Mouse (Mus musculus) myocyte (in vitro differentiated cells): ENCODE data around the gene Defb18.

Source experiments
- CEBPB ChIP-seq: IDR thresholded peaks from 2 replicates; pipeline ENCODE4 v1.6.1; 2011; ENCODE audit warnings: mild to moderate bottlenecking, moderate library complexity; ENCODE audit not compliant: poor library complexity, insufficient read depth, severe bottlenecking
- E2F4 ChIP-seq: IDR thresholded peaks from one replicate; pipeline ENCODE4 v1.6.1; 2011; ENCODE audit warnings: mild to moderate bottlenecking, control low read depth, moderate library complexity; ENCODE audit not compliant: insufficient read depth
- MAX ChIP-seq: IDR thresholded peaks from one replicate; pipeline ENCODE4 v1.6.1; 2011; ENCODE audit warnings: low read depth, mild to moderate bottlenecking, control low read depth
- MYOD1 ChIP-seq, 3 experiments: IDR thresholded peaks; one replicate each; pipeline ENCODE4 v1.6.1; 2011; ENCODE audit warnings: control low read depth in 2 of 3, low read depth in 2 of 3, mild to moderate bottlenecking in 2 of 3, moderate library complexity in 1 of 3; ENCODE audit not compliant: insufficient read length in 2 of 3, control insufficient read depth in 1 of 3
- MYOG ChIP-seq, 3 experiments: IDR thresholded peaks; one replicate each; pipeline ENCODE4 v1.6.1; 2011; ENCODE audit warnings: control low read depth in 2 of 3, low read depth in 2 of 3, mild to moderate bottlenecking in 2 of 3; ENCODE audit not compliant: insufficient read length in 2 of 3, control insufficient read depth in 1 of 3, insufficient read depth in 1 of 3
- POLR2A ChIP-seq: IDR thresholded peaks from one replicate; pipeline ENCODE4 v1.6.1; 2011; ENCODE audit warnings: low read depth, mild to moderate bottlenecking, control low read depth, moderate library complexity; ENCODE audit not compliant: insufficient read length
- POLR2AphosphoS2 ChIP-seq: IDR thresholded peaks from one replicate; pipeline ENCODE4 v1.6.1; 2011; ENCODE audit warnings: low read depth, control low read depth; ENCODE audit not compliant: insufficient read length
- REST ChIP-seq: IDR thresholded peaks from one replicate; pipeline ENCODE4 v1.6.1; 2011; ENCODE audit warnings: mild to moderate bottlenecking, control low read depth, moderate library complexity; ENCODE audit not compliant: insufficient read depth, insufficient read length
- SRF ChIP-seq: IDR thresholded peaks from one replicate; pipeline ENCODE4 v1.6.1; 2011; ENCODE audit warnings: low read depth; ENCODE audit not compliant: control insufficient read depth, insufficient read length
- TCF12 ChIP-seq: IDR thresholded peaks from one replicate; pipeline ENCODE4 v1.6.1; 2011; ENCODE audit warnings: mild to moderate bottlenecking, control low read depth; ENCODE audit not compliant: poor library complexity, insufficient read depth, severe bottlenecking
- TCF3 ChIP-seq: IDR thresholded peaks from one replicate; pipeline ENCODE4 v1.6.1; 2011; ENCODE audit warnings: low read depth, control low read depth; ENCODE audit not compliant: insufficient read length
- USF1 ChIP-seq: IDR thresholded peaks from one replicate; pipeline ENCODE4 v1.6.1; 2011; ENCODE audit warnings: low read depth, mild to moderate bottlenecking, control low read depth, moderate library complexity

DNA sequence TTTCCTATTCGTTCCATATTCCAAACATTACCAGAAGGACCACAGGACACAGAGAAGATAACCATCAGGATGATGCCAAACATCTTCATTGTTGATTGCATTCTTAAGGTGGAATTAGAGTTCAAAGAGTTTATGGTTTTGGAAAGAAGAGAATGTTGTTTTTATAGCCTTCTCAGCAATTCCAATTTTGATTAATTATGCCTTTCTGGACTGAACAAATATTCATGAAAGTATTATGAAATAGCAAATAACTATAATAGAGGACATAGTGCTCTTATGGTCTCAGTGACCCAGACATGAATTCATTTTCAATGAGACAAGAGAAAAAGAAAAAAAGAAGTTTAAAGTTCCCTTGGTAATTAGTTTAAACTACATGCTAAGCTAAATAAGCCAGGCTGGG lies at the start of gene Defb18:
- TF ChIP-seq POLR2AphosphoS2 (no peak), POLR2A (no peak), SRF (no peak), CEBPB (no peak), USF1 (no peak), TCF12 (no peak), E2F4 (no peak), MYOG (IDR thresholded peaks at IDR 0.05; ENCODE audit: control insufficient read depth in 1 of 3, insufficient read depth in 1 of 3, insufficient read length in 2 of 3, low read depth in 2 of 3) (no peak), REST (no peak), TCF3 (no peak), MYOD1 (IDR thresholded peaks at IDR 0.05; ENCODE audit: control insufficient read depth in 1 of 3, insufficient read length in 2 of 3, low read depth in 2 of 3) (no peak), MAX (no peak)
